Mouse (Mus musculus) hindbrain, embryonic 16.5 days (tissue): Measurements from ENCODE around the gene Gm12184. TPM values are rescaled to one million over a fixed set of nuclear protein-coding genes. Genes with fewer than 3 reads are reported as not detected.

ENCODE experiments used
- ATAC-seq: fragments of 200-750 bp; cut with Nextera tagmentation; 2 replicates; pipeline ENCODE4 v1.8.0; 2017; ENCODE audit warnings: moderate TSS enrichment, moderate library complexity
- H3K27ac ChIP-seq: fragments of 300-500 bp; sonication (generic); 2 replicates; pipeline ENCODE4 v1.5.1; 2014; ENCODE audit warnings: low read depth, mild to moderate bottlenecking, control low read depth, low read length, moderate library complexity
- H3K27me3 ChIP-seq: fragments of 300-500 bp; sonication (generic); replicated peaks from 2 replicates; pipeline ENCODE4 v1.6.1; 2014; ENCODE audit warnings: low read length; ENCODE audit not compliant: control insufficient read depth, insufficient read depth
- H3K36me3 ChIP-seq: fragments of 300-500 bp; sonication (generic); 2 replicates; pipeline ENCODE4 v1.6.1; 2014; ENCODE audit warnings: mild to moderate bottlenecking, low read length, moderate library complexity, mixed read lengths; ENCODE audit not compliant: control insufficient read depth, insufficient read depth
- H3K4me1 ChIP-seq: fragments of 300-500 bp; sonication (generic); 2 replicates; pipeline ENCODE4 v1.6.1; 2014; ENCODE audit warnings: low read depth, low read length; ENCODE audit not compliant: control insufficient read depth, insufficient read depth
- H3K4me2 ChIP-seq: fragments of 300-500 bp; sonication (generic); 2 replicates; pipeline ENCODE4 v1.6.1; 2014; ENCODE audit warnings: mild to moderate bottlenecking, low read length, control low read depth, moderate library complexity
- H3K4me3 ChIP-seq: fragments of 300-500 bp; sonication (generic); 2 replicates; pipeline ENCODE4 v1.5.1; 2014; ENCODE audit warnings: mild to moderate bottlenecking, low read length, control low read depth, moderate library complexity
- H3K9ac ChIP-seq: fragments of 300-500 bp; sonication (generic); 2 replicates; pipeline ENCODE4 v1.6.1; 2014; ENCODE audit warnings: low read depth, mild to moderate bottlenecking, control low read depth, low read length, moderate library complexity
- H3K9me3 ChIP-seq: fragments of 300-500 bp; sonication (generic); 2 replicates; pipeline ENCODE4 v1.6.1; 2014; ENCODE audit warnings: mild to moderate bottlenecking, low read length, moderate library complexity; ENCODE audit not compliant: control insufficient read depth
- WGBS: fragments of 180-500 bp; shearing (Covaris S2); extraction: QIAGEN DNeasy Blood & Tissue Kit; methylation state at CpG from one replicate; pipeline ENCODE4 v1.1.7; 2014; 5-methylcytosine and 5-hydroxymethylcytosine counted together
- polyA plus RNA-seq: library from polyadenylated mRNA; unstranded; fragments of >200 nt; fragmentation: Nextera tagmentation; extraction: Ambion mirVana; gene quantifications from 2 replicates; pipeline ENCODE4 v1.2.1, GENCODE M21; 2015

Gene Gm12184
- polyA plus RNA-seq, 1 experiment from 2014 or later: 2.3 TPM

GRCm38 (mm10) chr11:48840805-48841204 lies 14.3 kb upstream of the Gm12184 start:
- Histone ChIP-seq H3K4me1 (peaks cover 7% of the 10 kb centered on the region), H3K36me3 (no peaks in the 10 kb centered on the region), H3K4me2 (no peak overlapping the region), H3K4me3 (no peak overlapping the region), H3K27ac (no peak overlapping the region), H3K9ac (no peak overlapping the region), H3K27me3 (0 out of 2 replicates have a peak, but pooled peaks cover 2% of the 10 kb centered on the region), H3K9me3 (no peaks in the 10 kb centered on the region)
- ATAC-seq: no peak

GRCm38 (mm10) chr11:48838879-48839680 lies 12.6 kb upstream of the Gm12184 start:
- H3K9ac ChIP-seq: no peak overlapping the region

GRCm38 (mm10) chr11:48838181-48838797 lies 11.8 kb upstream of the Gm12184 start:
- Histone ChIP-seq H3K4me1 (peaks cover 7% of the 10 kb centered on the region), H3K9ac (peak overlapping the region; percentile 86), H3K4me2 (peak overlapping the region; percentile 91), H3K27ac (peak overlapping the region; percentile 80), H3K36me3 (no peaks in the 10 kb centered on the region), H3K4me3 (peak overlapping the region; percentile 93), H3K9me3 (no peaks in the 10 kb centered on the region), H3K27me3 (0 out of 2 replicates have a peak, but pooled peaks cover 2% of the 10 kb centered on the region)
- peak; percentile 26; the same call in 1 of the 2 replicates for ATAC-seq
- WGBS: 2% methylated on average over 16 of the region's 16 CpGs

More at GRCm38 (mm10) chr11:48838879-48839680, 12.6 kb upstream of the Gm12184 start:
- Histone ChIP-seq H3K4me1 (peaks cover 7% of the 10 kb centered on the region), H3K9me3 (no peaks in the 10 kb centered on the region), H3K4me3 (peak overlapping the region; percentile 93), H3K36me3 (no peaks in the 10 kb centered on the region), H3K27ac (no peak overlapping the region), H3K27me3 (0 out of 2 replicates have a peak, but pooled peaks cover 2% of the 10 kb centered on the region), H3K4me2 (peak overlapping the region; percentile 91)
- ATAC-seq: no peak
- 71% methylated on average over 10 of the region's 10 CpGs for WGBS

- peak overlapping the region; percentile 80 for H3K27ac ChIP-seq
- H3K4me1 ChIP-seq: peaks cover 7% of the 10 kb centered on the region
- ATAC-seq: peak; percentile 32
- 0 out of 2 replicates have a peak, but pooled peaks cover under 1% of the 10 kb centered on the region for H3K27me3 ChIP-seq
- peak overlapping the region; percentile 86 for H3K9ac ChIP-seq
- no peaks in the 10 kb centered on the region for H3K36me3 ChIP-seq
- under 1% methylated on average over 77 of the region's 77 CpGs for WGBS
- H3K9me3 ChIP-seq: no peaks in the 10 kb centered on the region
- H3K4me3 ChIP-seq: peak overlapping the region; percentile 93
- H3K4me2 ChIP-seq: peak overlapping the region; percentile 91
Observed at GRCm38 (mm10) chr11:48837310-48838180, 11.1 kb upstream of the Gm12184 start.

DNA sequence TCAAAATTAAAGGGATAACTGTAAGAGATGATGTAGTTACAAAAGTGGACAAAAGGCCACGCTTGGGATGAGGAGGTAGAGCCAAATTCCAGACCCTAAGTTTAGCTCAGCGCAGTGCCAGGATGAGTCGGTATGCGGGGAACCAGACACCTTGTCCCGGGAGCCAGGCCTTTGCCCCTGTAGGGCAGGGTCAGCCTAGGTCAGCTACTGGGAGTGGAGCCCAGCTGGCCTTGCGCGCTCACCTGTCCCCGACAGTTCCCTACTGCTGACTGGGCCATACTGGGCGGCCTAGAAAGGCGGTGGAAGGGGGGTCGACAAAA lies 10.5 kb upstream of the Gm12184 start:
- WGBS: 4% methylated on average over 11 of the region's 11 CpGs
- Histone ChIP-seq H3K4me3 (peak overlapping the region; percentile 93), H3K36me3 (no peaks in the 10 kb centered on the region), H3K9me3 (no peaks in the 10 kb centered on the region), H3K27me3 (no peaks in the 10 kb centered on the region), H3K4me2 (peak overlapping the region; percentile 91), H3K9ac (peak overlapping the region; percentile 86), H3K27ac (no peak overlapping the region; the same call in 1 of the 2 replicates), H3K4me1 (peaks cover 7% of the 10 kb centered on the region)
- no peak for ATAC-seq

- Histone ChIP-seq H3K4me3 (no peak overlapping the region), H3K9me3 (no peaks in the 10 kb centered on the region), H3K9ac (no peak overlapping the region), H3K4me2 (no peak overlapping the region), H3K27ac (no peak overlapping the region), H3K36me3 (no peaks in the 10 kb centered on the region), H3K4me1 (peaks cover 7% of the 10 kb centered on the region), H3K27me3 (no peaks in the 10 kb centered on the region)
- no peak for ATAC-seq
- WGBS: 74% methylated on average over 6 of the region's 6 CpGs
Observed at GRCm38 (mm10) chr11:48835923-48836322, 9.5 kb upstream of the Gm12184 start.

DNA sequence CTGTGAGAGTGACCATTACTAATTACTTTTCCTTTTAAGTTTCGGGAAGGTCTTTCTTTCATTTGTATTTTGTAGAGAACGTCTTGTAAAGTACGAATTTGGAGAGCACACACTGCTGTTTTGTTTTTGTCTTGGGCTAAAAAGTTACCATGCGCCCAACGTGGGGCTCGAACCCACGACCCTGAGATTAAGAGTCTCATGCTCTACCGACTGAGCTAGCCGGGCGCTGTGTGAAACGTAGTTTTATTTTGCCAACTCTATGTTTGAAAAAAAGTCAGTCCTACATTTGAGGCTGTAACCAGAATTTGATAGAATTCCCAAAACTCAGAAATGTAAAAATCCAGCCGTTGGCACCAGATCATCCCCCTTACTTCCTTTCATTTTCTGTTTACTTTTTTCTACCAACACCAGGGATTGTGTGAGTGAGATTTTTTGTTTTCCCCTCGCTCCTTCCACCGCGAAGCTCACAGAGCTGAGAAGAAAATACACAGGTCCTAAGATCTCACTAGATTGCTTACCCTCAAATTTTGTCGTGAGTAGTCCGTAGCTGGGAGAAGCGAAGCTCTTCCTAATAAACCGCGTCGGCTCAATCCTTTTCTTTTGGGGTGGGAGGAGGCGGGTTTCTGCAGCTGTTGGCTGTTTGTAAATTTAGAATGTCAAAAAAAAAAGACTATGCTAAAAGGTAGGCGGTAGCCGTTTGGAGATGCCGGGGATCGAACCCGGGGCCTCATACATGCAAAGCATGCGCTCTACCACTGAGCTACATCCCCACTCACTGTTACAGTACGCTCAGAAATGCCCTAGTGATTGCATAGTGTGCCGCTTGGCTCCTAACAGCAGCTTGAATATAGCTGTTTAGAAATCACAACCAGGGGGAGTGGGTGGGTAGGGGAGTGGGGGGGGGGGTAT lies 7.5 kb upstream of the Gm12184 start:
- peak; percentile 85 for ATAC-seq
- H3K9me3 ChIP-seq: no peaks in the 10 kb centered on the region
- H3K4me3 ChIP-seq: peak overlapping the region; percentile 66
- no peaks in the 10 kb centered on the region for H3K27me3 ChIP-seq
- no peaks in the 10 kb centered on the region for H3K36me3 ChIP-seq
- peaks cover 7% of the 10 kb centered on the region for H3K4me1 ChIP-seq
- H3K4me2 ChIP-seq: peak overlapping the region; percentile 65
- H3K27ac ChIP-seq: peak overlapping the region; percentile 78
- under 1% methylated on average over 30 of the region's 30 CpGs for WGBS
- peak overlapping the region; percentile 68 for H3K9ac ChIP-seq

- H3K36me3 ChIP-seq: no peaks in the 10 kb centered on the region
- WGBS: 30% methylated on average over 9 of the region's 9 CpGs
- H3K4me2 ChIP-seq: peak overlapping the region; percentile 65
- H3K27me3 ChIP-seq: no peaks in the 10 kb centered on the region
- H3K9me3 ChIP-seq: no peaks in the 10 kb centered on the region
- peak overlapping the region; percentile 66 for H3K4me3 ChIP-seq
- no peak for ATAC-seq
- peaks cover 2% of the 10 kb centered on the region; the same call in 1 of the 2 replicates for H3K4me1 ChIP-seq
- H3K27ac ChIP-seq: no peak overlapping the region
- H3K9ac ChIP-seq: no peak overlapping the region
Observed at GRCm38 (mm10) chr11:48833078-48833730, 6.7 kb upstream of the Gm12184 start.
